Mouse (Mus musculus): ENCODE measurements around the gene Cnp. TPM values are rescaled to one million over a fixed set of nuclear protein-coding genes. Genes with fewer than 3 reads are reported as not detected.
A peak's percentile ranks its signal among the peaks of the same experiment; 100 is the strongest.
"Not testable (repeated sequence)": the region's sequence is repeated elsewhere in the genome, so short reads cannot be mapped to it uniquely, and the experiment has no call there.

Gene Cnp
- total RNA-seq, 1 experiment from 2014 or later: 36.4 TPM

GRCm38 (mm10) chr11:100616836-100617235 lies 42.1 kb downstream of the Cnp start:
- not testable (repeated sequence) for ATAC-seq (replicated peaks; ENCODE audit: low read depth, poor library complexity, severe bottlenecking)

GRCm38 (mm10) chr11:100617480-100617879 lies 42.8 kb downstream of the Cnp start:
- no peak for ATAC-seq (replicated peaks; ENCODE audit: low read depth, poor library complexity, severe bottlenecking)

DNA sequence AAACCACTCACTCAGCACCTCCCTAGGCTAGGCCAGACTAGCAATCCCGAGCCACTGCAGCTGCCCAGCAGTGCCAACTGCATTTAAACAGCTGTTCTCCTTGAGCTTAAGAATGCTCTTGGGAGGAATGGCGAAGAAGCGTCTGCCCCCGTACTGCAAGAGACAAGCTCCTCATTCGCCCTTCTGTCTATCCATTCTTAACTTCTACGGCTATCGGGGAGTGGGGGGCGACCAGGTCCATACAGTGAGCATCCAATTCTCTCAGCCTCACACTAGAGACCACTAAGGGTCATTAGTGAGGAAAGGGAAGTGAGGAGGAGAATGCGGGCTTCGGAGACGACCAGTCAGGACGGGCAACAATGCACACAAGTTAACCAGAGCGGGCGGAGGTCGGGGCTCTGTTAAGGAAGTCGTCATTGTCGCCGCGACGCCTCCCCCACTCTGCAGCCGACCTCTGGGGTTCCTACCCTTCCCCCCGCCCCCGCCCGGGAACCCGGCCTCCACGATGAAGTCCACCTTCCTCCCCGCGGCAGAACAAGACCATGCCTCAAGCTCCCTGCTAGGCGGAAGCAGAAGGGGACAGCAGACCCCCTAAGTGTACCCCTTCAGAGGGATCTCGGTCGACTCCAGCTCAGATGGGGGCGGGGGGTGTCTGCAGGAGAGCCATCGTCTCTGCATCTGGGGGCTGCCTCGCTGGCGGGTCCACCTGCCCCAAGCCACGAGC lies 44.2 kb downstream of the Cnp start, which contains the start of gene Nkiras2:
TSS of gene Nkiras2 (plus strand) at position 484 of the 724 bp plus-strand sequence.
- peak; percentile 58 for ATAC-seq (replicated peaks; ENCODE audit: low read depth, poor library complexity, severe bottlenecking)

DNA sequence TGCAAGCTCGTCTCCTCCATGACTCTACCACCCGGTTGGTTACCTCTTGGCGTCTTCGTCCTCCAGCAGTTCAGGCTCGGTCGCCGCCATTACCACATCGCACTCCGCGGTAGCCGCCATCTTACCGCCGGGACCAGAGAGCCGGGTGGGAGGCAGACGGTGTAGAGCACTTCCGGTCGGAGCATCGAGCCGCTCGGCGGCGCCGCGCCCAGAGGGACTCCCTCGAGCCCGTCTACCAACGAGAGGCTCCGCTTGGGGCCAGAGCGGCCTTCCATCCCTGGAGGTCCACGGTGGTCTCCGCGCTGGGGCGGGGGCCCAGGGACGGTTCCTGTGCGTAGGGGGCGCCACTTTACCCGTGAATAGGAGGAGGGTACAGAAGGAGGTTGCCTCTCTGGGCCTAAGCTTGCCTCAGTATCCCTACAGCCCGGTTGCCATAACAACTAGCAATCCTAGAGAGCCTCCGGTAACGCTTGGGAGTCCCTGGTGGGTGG lies 44.8 kb downstream of the Cnp start:
- peak; percentile 84 for ATAC-seq (replicated peaks; ENCODE audit: low read depth, poor library complexity, severe bottlenecking)

DNA sequence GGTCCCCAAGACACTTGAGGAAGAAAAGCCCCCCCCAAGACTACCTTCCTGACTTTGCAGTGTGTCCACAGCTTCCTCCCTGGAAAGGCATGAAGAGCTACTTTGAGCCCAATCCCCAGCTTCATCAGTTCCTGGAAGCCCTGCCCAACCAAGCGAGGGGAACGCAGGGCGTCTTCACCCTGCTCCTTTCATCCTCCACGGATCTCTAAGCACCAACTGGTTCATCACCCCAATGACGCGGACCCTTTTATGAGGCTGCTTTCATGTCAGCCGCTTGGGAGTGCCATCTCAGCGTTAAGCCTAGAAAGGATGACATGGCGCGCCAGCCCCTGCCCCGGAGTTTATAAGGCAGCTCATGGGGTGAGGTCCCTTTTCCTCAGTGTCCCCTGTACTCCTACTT lies 45.3 kb downstream of the Cnp start, which contains the start of gene Dnajc7:
TSS of gene Dnajc7 (minus strand) at position 187 of the 400 bp plus-strand sequence.
- ATAC-seq (replicated peaks; ENCODE audit: low read depth, poor library complexity, severe bottlenecking): no peak

DNA sequence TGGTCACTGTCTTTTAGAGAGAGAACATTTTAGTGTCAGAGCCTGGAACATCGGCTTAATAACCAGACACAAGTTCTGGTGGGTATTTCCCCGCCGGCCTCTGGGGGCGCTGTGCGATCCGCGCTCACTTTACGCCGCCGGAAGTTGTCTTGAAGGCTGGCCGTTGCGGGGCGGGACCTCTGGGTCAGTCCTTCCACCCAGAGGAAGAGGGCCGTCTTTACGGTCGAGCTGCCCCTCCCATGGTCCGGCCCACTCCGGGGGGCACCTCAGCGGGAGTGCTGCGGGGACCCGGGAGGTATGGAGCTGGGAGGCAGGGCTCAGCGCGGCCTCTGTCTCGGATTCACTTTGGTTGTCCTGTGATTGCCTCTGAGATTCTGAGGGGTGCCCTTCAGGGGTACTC lies 48.0 kb downstream of the Cnp start:
- ATAC-seq (replicated peaks; ENCODE audit: low read depth, poor library complexity, severe bottlenecking): peak; percentile 66

DNA sequence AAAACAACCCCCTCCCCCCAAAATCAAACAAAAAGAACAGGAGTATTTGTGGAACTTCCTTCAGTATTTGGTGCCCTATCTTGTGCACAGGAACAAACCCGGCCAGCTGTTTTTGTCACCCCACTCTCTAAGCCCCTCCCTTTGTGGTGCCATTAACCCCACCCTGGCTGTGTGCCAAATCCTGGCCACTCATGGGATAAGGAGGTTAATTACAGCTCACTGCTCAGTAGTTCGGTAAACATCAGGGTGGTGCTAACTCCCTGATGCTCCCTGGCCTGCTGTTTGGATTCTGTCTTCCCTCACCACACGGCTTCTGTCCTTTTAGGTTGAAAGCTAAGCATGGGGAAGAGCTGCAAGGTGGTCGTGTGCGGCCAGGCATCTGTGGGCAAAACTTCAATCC lies 49.2 kb downstream of the Cnp start:
- ATAC-seq (replicated peaks; ENCODE audit: low read depth, poor library complexity, severe bottlenecking): no peak

DNA sequence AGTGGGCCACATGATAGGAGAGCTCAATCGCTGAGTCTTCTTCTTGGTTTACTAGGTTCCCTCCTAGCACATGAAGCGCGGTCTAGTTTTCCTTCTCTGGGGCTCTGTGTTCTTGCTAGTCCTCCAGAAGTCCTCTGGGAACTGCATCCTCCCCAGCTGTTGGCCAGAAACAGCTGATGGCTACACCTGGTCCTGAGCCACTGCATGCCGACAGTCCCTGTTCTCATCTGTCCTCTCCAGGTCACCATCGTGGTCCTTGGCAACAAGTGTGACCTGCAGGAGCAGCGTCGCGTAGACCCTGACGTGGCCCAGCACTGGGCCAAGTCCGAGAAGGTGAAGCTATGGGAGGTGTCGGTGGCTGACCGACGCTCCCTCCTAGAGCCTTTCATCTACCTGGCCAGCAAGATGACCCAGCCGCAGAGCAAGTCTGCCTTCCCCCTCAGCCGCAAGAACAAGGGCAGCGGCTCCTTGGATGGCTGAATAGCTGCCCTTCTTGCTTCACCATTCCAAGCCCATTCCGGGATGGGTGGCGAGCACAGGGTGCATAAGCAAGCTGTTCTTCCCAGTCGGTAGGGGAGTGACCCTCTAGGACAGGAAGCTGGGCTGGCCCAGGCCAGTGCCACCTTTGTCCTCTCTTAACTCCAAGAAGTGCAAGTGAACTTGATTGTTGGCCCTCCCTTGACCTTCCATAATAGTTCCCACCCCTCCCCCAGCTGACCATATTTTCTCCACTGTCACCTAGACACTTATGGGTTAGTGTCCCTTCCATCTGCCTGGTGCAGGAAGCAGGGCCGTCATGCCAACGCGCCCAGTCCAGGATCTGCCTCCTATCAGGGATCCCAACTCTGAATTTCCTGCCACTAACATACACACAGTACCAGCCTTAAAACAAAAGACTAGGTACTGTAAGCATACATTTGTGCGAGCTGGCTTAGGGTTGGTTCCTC lies 51.3 kb downstream of the Cnp start:
- ATAC-seq (replicated peaks; ENCODE audit: low read depth, poor library complexity, severe bottlenecking): no peak

GRCm38 (mm10) chr11:100626701-100627195 lies 52.0 kb downstream of the Cnp start:
- peak; percentile 61 for ATAC-seq (replicated peaks; ENCODE audit: low read depth, poor library complexity, severe bottlenecking)

DNA sequence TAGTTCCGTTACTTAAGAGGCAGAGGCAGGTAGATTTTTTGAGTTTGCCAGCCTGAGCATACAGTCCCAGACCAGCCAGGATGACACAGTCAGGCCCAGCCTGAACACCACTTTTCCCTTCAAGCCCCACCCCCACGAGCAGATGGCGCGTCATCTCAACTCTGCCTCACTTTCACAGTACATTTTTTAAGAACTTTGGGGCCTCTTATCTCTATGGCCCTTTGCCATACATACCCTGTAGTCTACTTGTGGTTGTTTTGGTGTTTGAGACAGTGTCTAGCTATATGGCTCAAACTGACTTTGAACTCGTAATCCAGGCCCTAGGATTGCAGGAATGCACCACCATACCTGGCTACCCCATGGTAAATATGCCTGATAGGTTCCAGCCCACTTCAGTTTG lies 53.4 kb downstream of the Cnp start:
- ATAC-seq (replicated peaks; ENCODE audit: low read depth, poor library complexity, severe bottlenecking): peak; percentile 11; the same call in 1 of the 2 replicates

- no peak for ATAC-seq (replicated peaks; ENCODE audit: low read depth, poor library complexity, severe bottlenecking)
Observed at GRCm38 (mm10) chr11:100628862-100629352, 54.2 kb downstream of the Cnp start.

DNA sequence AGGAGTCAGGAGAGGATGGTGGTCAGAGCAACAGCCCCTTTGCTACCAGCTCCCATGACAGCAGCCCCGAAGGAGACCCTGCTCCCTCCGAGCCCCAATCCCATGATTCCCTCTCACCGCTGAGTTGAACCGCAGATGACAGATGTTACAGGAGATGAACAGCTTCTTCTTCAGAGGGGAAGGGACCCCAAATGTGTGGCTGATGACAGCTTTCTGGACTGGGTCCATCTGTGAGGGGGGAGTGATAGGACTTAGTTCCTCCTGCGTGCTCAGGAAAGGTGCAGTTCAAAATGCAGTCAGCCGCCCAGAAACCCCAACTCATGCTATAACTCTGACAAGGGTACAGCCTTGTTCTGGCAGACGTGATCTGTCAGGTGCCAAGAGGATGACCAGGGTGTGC lies 59.8 kb downstream of the Cnp start:
- ATAC-seq (replicated peaks; ENCODE audit: low read depth, poor library complexity, severe bottlenecking): no peak

DNA sequence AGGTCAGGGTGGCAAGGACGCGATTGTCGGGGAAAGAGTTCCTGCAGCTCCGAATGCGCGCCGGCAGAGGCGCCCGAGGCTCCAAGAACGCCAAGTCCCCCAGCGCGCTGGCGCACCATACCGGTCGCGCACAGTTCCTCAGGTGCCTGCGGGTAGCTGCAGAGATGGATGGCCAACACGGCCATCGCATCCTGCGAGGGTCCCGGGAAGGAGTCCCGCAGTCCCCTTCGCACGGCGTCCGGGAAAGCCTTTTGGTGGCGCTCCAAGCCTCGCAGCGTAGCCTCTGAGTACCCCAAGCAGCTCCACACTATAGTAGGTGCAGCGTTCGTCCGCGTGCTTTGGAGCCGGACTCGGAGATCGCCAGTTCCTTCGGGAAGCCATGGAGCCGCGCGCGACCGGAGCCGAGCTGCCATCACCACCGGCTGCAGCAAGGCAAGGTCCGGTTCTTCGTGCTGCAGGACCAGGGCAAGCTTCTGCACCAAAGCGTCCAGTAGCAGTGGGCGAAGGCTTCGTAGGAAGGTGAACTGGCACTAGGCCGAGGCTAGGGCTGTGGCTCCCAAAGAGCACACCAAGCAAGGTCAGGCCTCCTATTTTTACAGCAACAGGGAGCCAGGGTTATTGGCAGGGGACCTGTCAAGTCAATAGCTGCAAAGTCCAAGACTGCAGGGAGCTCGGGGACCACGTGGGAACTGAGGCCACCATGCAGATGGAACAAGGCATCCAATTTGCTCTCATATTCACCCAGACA lies 65.6 kb downstream of the Cnp start:
- peak; percentile 82 for ATAC-seq (replicated peaks; ENCODE audit: low read depth, poor library complexity, severe bottlenecking)

Other genes starting within 250 kb of the Cnp start
- gene Gast, start 240.5 kb upstream of the Cnp start, total RNA-seq (2017): not detected in 2 replicates
- not detected in 2 replicates for gene Hap1, start 218.8 kb upstream of the Cnp start, total RNA-seq (2017)
- 1.9 and 2.5 TPM in 2 replicates for gene Jup, start 177.1 kb upstream of the Cnp start, total RNA-seq (2017)
- gene P3h4, start 160.1 kb upstream of the Cnp start, total RNA-seq (2017): 1.1 TPM in 1 of 2 replicates, not detected in the other
- not detected in 2 replicates for gene Fkbp10, start 159.2 kb upstream of the Cnp start, total RNA-seq (2017)
- gene Nt5c3b, start 133.1 kb upstream of the Cnp start, total RNA-seq (2017): 33.1 and 47.7 TPM in 2 replicates
- not detected in 2 replicates for gene Klhl10, start 133.0 kb upstream of the Cnp start, total RNA-seq (2017)
- gene Klhl11, start 102.2 kb upstream of the Cnp start, total RNA-seq (2017): 26.0 and 30.9 TPM in 2 replicates
- 85.6 and 95.4 TPM in 2 replicates for gene Acly, start 46.9 kb upstream of the Cnp start, total RNA-seq (2017)
- 0.05 TPM in 1 of 2 replicates, not detected in the other for gene Ttc25, start 29.3 kb upstream of the Cnp start, total RNA-seq (2017)
- 14.0 and 16.2 TPM in 2 replicates for gene Nkiras2, start 44.3 kb downstream of the Cnp start, total RNA-seq (2017)
- gene Dnajc7, start 45.3 kb downstream of the Cnp start, total RNA-seq (2017): 91.4 and 211 TPM in 2 replicates
- gene Zfp385c, start 117.6 kb downstream of the Cnp start, total RNA-seq (2017): not detected in 2 replicates
- 23.7 and 25.9 TPM in 2 replicates for gene Dhx58, start 129.4 kb downstream of the Cnp start, total RNA-seq (2017)
- gene Kat2a, start 137.6 kb downstream of the Cnp start, total RNA-seq (2017): 30.3 and 35.3 TPM in 2 replicates
- gene Hspb9, start 138.9 kb downstream of the Cnp start, total RNA-seq (2017): 6.3 TPM in 1 of 2 replicates, not detected in the other
- 75.8 and 87.2 TPM in 2 replicates for gene Rab5c, start 163.3 kb downstream of the Cnp start, total RNA-seq (2017)
- gene Kcnh4, start 185.0 kb downstream of the Cnp start, total RNA-seq (2017): not detected in 2 replicates
- not detected in 2 replicates for gene Hcrt, start 188.0 kb downstream of the Cnp start, total RNA-seq (2017)
- 2.3 and 4.0 TPM in 2 replicates for gene Ghdc, start 196.1 kb downstream of the Cnp start, total RNA-seq (2017)